Mouse (Mus musculus) kidney, postnatal 0 days (tissue): ENCODE measurements around the gene 1700023F06Rik. TPM values are rescaled to one million over a fixed set of nuclear protein-coding genes. Genes with fewer than 3 reads are reported as not detected.

Experiments
- ATAC-seq: fragments of 200-750 bp; cut with Nextera tagmentation; replicated peaks from 2 replicates; pipeline ENCODE4 v1.8.0; 2017; ENCODE audit warnings: low read depth, moderate number of reproducible peaks, moderate TSS enrichment, moderate library complexity; ENCODE audit not compliant: low FRiP score
- DNase-seq: peaks from one replicate; pipeline ENCODE4 v3.0.0-alpha.2; 2016; ENCODE audit warnings: low spot score
- H3K27ac ChIP-seq: fragments of 300-500 bp; sonication (generic); 2 replicates; pipeline ENCODE4 v1.5.1; 2014; ENCODE audit warnings: mild to moderate bottlenecking
- H3K27me3 ChIP-seq: fragments of 300-500 bp; sonication (generic); 2 replicates; pipeline ENCODE4 v1.6.1; 2014; ENCODE audit warnings: low read length, mixed read lengths; ENCODE audit not compliant: insufficient read depth
- H3K36me3 ChIP-seq: fragments of 300-500 bp; sonication (generic); 2 replicates; pipeline ENCODE4 v1.6.1; 2014; ENCODE audit warnings: low read length, mixed read lengths; ENCODE audit not compliant: insufficient read depth
- H3K4me1 ChIP-seq: fragments of 300-500 bp; sonication (generic); replicated peaks from 2 replicates; pipeline ENCODE4 v1.6.1; 2014; ENCODE audit warnings: antibody characterized with exemption, low read length, mixed read lengths; ENCODE audit not compliant: insufficient read depth
- H3K4me2 ChIP-seq: fragments of 300-500 bp; sonication (generic); 2 replicates; pipeline ENCODE4 v1.6.1; 2014; ENCODE audit warnings: mild to moderate bottlenecking, low read length, moderate library complexity, mixed read lengths
- H3K4me3 ChIP-seq: fragments of 300-500 bp; sonication (generic); replicated peaks from 2 replicates; pipeline ENCODE4 v1.5.1; 2014; ENCODE audit warnings: low read depth, low read length
- H3K9ac ChIP-seq: fragments of 300-500 bp; sonication (generic); 2 replicates; pipeline ENCODE4 v1.6.1; 2014; ENCODE audit warnings: low read depth, low read length
- H3K9me3 ChIP-seq: fragments of 300-500 bp; sonication (generic); replicated peaks from 2 replicates; pipeline ENCODE4 v1.6.1; 2016; ENCODE audit warnings: low read length, inconsistent platforms, mixed read lengths
- CTCF ChIP-seq: IDR thresholded peaks from 2 replicates; pipeline ENCODE4 v1.5.1; 2016; ENCODE audit warnings: antibody characterized with exemption, low read depth, mild to moderate bottlenecking, moderate library complexity
- WGBS: fragments of 180-500 bp; shearing (Covaris S2); extraction: QIAGEN DNeasy Blood & Tissue Kit; methylation state at CpG from one replicate; pipeline ENCODE4 v1.1.7; 2014; 5-methylcytosine and 5-hydroxymethylcytosine counted together
- polyA plus RNA-seq: library from polyadenylated mRNA; unstranded; fragments of >200 nt; fragmentation: Nextera tagmentation; extraction: Ambion mirVana; gene quantifications from 2 replicates; pipeline ENCODE4 v1.2.1, GENCODE M21; 2015

The 1700023F06Rik gene
- polyA plus RNA-seq, 1 experiment from 2014 or later: 0.37 TPM

- DNase-seq (peak; percentile 76), ATAC-seq (no peak)
- no peaks in the 10 kb centered on the region for H3K9me3 ChIP-seq
- TF ChIP-seq CTCF: peak; percentile 96
- H3K36me3 ChIP-seq: no peaks in the 10 kb centered on the region
- no peak overlapping the region for H3K27ac ChIP-seq
- no peak overlapping the region for H3K9ac ChIP-seq
- H3K27me3 ChIP-seq: no peaks in the 10 kb centered on the region
- 25% methylated on average over 9 of the region's 9 CpGs for whole genome bisulfite sequencing
- no peak overlapping the region for H3K4me3 ChIP-seq
- H3K4me1 ChIP-seq: 0 out of 2 replicates have a peak, but pooled peaks cover 6% of the 10 kb centered on the region
- H3K4me2 ChIP-seq: no peak overlapping the region
These were observed 39.5 kb downstream of the 1700023F06Rik start for GRCm38 (mm10) chr11:103168690-103169390.

GRCm38 (mm10) chr11:103164391-103164790, 44.0 kb downstream of the 1700023F06Rik start:
- no peak for TF ChIP-seq CTCF
- no peaks in the 10 kb centered on the region for H3K27me3 ChIP-seq
- H3K9ac ChIP-seq: no peak overlapping the region
- no peaks in the 10 kb centered on the region for H3K9me3 ChIP-seq
- WGBS: 29% methylated on average over 10 of the region's 10 CpGs
- no peak overlapping the region for H3K27ac ChIP-seq
- H3K4me2 ChIP-seq: no peak overlapping the region
- no peak for ATAC-seq
- H3K4me1 ChIP-seq: no peaks in the 10 kb centered on the region
- no peaks in the 10 kb centered on the region for H3K36me3 ChIP-seq
- DNase-seq: no peak
- H3K4me3 ChIP-seq: no peak overlapping the region

GRCm38 (mm10) chr11:103162132-103162531, 46.2 kb downstream of the 1700023F06Rik start:
- no peak overlapping the region for H3K4me3 ChIP-seq
- no peaks in the 10 kb centered on the region for H3K36me3 ChIP-seq
- peak; percentile 64 for TF ChIP-seq CTCF
- no peaks in the 10 kb centered on the region for H3K9me3 ChIP-seq
- H3K4me1 ChIP-seq: no peaks in the 10 kb centered on the region; the same call in 1 of the 2 replicates
- H3K9ac ChIP-seq: no peak overlapping the region
- no peaks in the 10 kb centered on the region for H3K27me3 ChIP-seq
- H3K4me2 ChIP-seq: no peak overlapping the region
- no peak overlapping the region for H3K27ac ChIP-seq
- no peak for DNase-seq
- 90% methylated on average over 5 of the region's 5 CpGs for WGBS
- no peak for ATAC-seq

GRCm38 (mm10) chr11:103161449-103161848, 46.9 kb downstream of the 1700023F06Rik start:
- DNase-seq (no peak), ATAC-seq (no peak)
- Histone ChIP-seq H3K4me1 (no peaks in the 10 kb centered on the region; the same call in 1 of the 2 replicates), H3K36me3 (no peaks in the 10 kb centered on the region), H3K9ac (no peak overlapping the region), H3K4me2 (no peak overlapping the region), H3K27me3 (no peaks in the 10 kb centered on the region), H3K27ac (no peak overlapping the region), H3K4me3 (no peak overlapping the region), H3K9me3 (no peaks in the 10 kb centered on the region)
- TF ChIP-seq CTCF: no peak; the same call in 1 of the 2 replicates
- WGBS: 78% methylated on average over 7 of the region's 7 CpGs

GRCm38 (mm10) chr11:103160738-103161137, 47.6 kb downstream of the 1700023F06Rik start:
- WGBS: 86% methylated on average over 11 of the region's 11 CpGs
- no peak for ATAC-seq
- Histone ChIP-seq H3K27me3 (no peaks in the 10 kb centered on the region), H3K36me3 (no peaks in the 10 kb centered on the region), H3K27ac (no peak overlapping the region), H3K4me1 (no peaks in the 10 kb centered on the region; the same call in 1 of the 2 replicates), H3K4me2 (no peak overlapping the region), H3K9ac (no peak overlapping the region), H3K4me3 (no peak overlapping the region), H3K9me3 (no peaks in the 10 kb centered on the region)
- DNase-seq: no peak
- TF ChIP-seq CTCF: no peak

GRCm38 (mm10) chr11:103158621-103159478, 49.5 kb downstream of the 1700023F06Rik start:
- Histone ChIP-seq H3K9ac (no peak overlapping the region), H3K4me2 (peak overlapping the region; percentile 52), H3K27ac (peak overlapping the region; percentile 66), H3K36me3 (no peaks in the 10 kb centered on the region), H3K4me3 (peak overlapping the region; percentile 23), H3K4me1 (no peaks in the 10 kb centered on the region; the same call in 1 of the 2 replicates), H3K9me3 (no peaks in the 10 kb centered on the region), H3K27me3 (no peaks in the 10 kb centered on the region)
- peak; percentile 97 for TF ChIP-seq CTCF
- DNase-seq: peak; percentile 96
- ATAC-seq: peak; percentile 94
- under 1% methylated on average over 25 of the region's 25 CpGs for WGBS
